Mouse (Mus musculus) colon, adult 2 months (tissue): ENCODE measurements around the gene Yipf4. TPM values are rescaled to one million over a fixed set of nuclear protein-coding genes. Genes with fewer than 3 reads are reported as not detected.

ENCODE experiments used
- polyA plus RNA-seq: library from polyadenylated mRNA; depleted of rRNA; stranded (reverse); fragments of >200 nt; gene quantifications from 2 replicates; pipeline ENCODE4 v1.2.3, GENCODE M21; 2012; rRNA removed

Yipf4 gene
- 122 and 213 TPM in 2 replicates for polyA plus RNA-seq

GRCm38 (mm10) chr17:74489024-74489900 lies at the start of gene Yipf4:
Gene Yipf4 (plus strand): TSS chr17:74489493.

DNA sequence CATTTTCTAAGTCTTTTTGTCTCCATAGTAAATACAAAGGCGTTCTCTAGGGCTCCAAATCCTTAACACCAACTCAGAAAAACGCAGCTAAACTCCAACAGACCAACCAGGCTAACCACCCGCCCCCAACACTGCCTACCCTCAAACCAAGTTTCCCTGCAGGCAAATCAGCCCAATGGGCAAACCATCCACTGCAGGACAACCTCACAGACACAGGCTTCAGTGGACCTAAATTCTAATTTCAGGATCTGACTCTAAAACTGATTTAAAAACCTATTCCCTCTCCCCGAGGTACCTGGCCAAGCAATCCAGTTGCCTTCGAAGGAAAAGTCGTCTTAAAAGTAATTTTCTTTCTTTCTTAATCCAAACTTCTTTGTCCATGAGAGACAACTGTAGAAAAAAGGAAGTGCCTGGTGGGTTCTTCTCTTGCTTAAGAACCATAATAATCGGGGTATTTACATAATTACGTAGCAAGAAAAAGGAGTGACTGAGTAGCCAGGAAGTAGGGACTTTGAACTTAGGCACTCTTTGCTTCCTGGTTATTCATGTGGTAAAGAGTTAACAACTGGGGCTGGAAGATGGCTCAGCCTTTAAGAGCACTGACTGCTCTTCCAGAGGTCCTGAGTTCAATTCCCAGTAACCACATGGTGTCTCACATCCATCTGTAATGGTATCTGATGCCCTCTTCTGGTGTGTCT lies 30.4 kb upstream of the Yipf4 start, which contains the start of gene Nlrc4:
Gene Nlrc4 (minus strand): TSS at position 432 of the 698 bp plus-strand sequence.

DNA sequence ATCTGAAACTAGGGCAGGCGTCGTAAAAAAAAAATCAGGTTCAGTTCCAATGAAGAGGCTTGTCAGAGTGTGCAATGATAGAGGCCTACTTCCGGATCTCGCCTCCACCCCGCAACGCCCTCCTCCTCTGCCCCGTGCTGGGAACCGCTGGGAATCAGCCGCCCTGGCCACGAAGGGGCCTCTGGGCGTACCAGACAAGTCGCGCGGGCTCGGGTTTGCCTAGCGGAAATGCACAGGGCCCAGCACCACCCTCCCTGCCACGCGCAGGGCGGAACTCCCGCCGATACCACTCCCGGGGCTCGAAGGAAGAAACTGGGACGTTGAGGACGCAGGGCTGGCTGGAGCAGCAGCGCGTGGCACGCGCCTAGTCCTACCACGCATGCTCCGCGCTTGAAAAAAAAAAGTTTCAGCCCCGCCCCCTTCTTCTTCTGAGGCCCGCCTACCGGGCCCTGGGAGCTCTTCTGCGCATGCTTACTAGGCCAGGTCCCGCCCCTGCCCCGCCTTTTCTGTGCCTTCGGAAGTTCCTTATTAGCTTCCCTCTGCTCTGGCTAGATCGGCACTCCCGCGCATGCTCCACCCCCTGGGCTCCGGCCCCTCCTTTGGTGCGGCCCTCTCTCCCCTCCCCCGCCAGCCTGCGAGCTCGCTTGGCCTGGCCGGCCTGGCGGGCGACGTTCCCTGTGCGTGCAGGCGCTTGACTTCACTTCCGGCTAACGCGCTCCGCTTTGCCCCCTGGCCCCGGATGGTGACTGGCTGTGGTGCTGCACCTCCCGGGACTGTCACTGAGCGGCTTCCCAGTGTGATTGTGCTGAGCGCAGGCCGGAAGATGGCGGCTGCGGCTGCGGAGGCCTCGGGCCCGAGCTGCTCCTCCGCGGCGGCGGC lies 38.7 kb downstream of the Yipf4 start, which contains the start of gene Birc6:
Gene Birc6 (plus strand): TSS at position 567 of the 879 bp plus-strand sequence.

Other genes with a start within 250 kb of the Yipf4 start
- 32.5 and 33.0 TPM in 2 replicates for gene Memo1, start 194.0 kb upstream of the Yipf4 start, polyA plus RNA-seq
- gene Dpy30, start 165.5 kb upstream of the Yipf4 start, polyA plus RNA-seq = 32.6 and 39.8 TPM in 2 replicates
- 5.2 and 5.8 TPM in 2 replicates for gene Spast, start 150.5 kb upstream of the Yipf4 start, polyA plus RNA-seq
- gene Slc30a6, start 93.9 kb upstream of the Yipf4 start, polyA plus RNA-seq = 15.1 and 18.9 TPM in 2 replicates
- 3.7 and 3.9 TPM in 2 replicates for gene Nlrc4, start 30.4 kb upstream of the Yipf4 start, polyA plus RNA-seq
- 56.4 and 70.5 TPM in 2 replicates for gene Birc6, start 38.8 kb downstream of the Yipf4 start, polyA plus RNA-seq
- 1.6 and 2.9 TPM in 2 replicates for gene Ttc27, start 228.2 kb downstream of the Yipf4 start, polyA plus RNA-seq